Mouse (Mus musculus) embryonic fibroblast, embryonic 13.5 days (primary cell): Measurements from ENCODE around the gene Glis2.

Experiments
- CTCF ChIP-seq: IDR thresholded peaks from 2 replicates; pipeline ENCODE4 v1.5.1; 2011; ENCODE audit warnings: mild to moderate bottlenecking, control low read depth, low read length, moderate library complexity, borderline replicate concordance; ENCODE audit not compliant: insufficient read depth
- POLR2A ChIP-seq: IDR thresholded peaks from 2 replicates; pipeline ENCODE4 v1.6.1; 2011; ENCODE audit warnings: low read depth, mild to moderate bottlenecking, control low read depth, low read length, moderate library complexity

DNA sequence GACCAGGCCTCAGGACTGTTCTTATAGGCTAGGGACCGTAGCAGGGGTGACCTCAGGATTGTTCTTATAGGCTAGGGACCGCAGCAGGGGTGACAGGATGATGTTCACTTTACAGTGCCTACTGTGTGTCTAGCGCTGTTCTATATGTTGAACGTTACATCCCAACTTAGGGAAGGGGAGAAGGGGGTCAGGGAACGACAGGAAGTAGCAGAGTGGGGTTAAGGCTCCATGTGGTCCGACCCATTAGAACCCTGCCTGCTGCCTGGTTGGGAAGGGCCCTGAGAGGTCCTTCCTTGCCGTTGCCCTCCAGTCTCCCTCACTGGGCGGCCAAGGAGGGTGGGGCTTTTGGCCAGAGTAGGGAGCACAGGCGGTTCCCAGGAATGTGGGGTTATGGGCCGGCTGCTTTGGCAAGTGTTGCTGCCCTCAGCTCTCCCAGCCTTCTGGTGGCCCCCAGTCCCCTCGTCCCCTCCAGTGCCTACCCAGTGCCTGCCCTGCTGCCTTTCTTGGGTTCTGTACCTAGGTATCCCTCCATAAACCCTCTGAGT is 9.9 kb downstream of the Glis2 start:
- TF ChIP-seq CTCF (no peak), POLR2A (no peak)
